Mouse (Mus musculus) liver, embryonic 11.5 days (tissue): ENCODE data around the gene Cmtm4. TPM values are rescaled to one million over a fixed set of nuclear protein-coding genes. Genes with fewer than 3 reads are reported as not detected.

Experiments used
- ATAC-seq: fragments of 200-750 bp; cut with Nextera tagmentation; replicated peaks from 2 replicates; pipeline ENCODE4 v1.8.0; 2017; ENCODE audit warnings: moderate number of reproducible peaks, mild to moderate bottlenecking, moderate TSS enrichment, moderate library complexity; ENCODE audit not compliant: low FRiP score
- DNase-seq: peaks from one replicate; pipeline ENCODE4 v3.0.0-alpha.2; 2017; ENCODE audit warnings: low spot score
- H3K27ac ChIP-seq: fragments of 300-500 bp; sonication (generic); 2 replicates; pipeline ENCODE4 v1.5.1; 2014; ENCODE audit warnings: mild to moderate bottlenecking, low read depth, low read length, control low read depth
- H3K27me3 ChIP-seq: fragments of 300-500 bp; sonication (generic); replicated peaks from 2 replicates; pipeline ENCODE4 v1.6.1; 2014; ENCODE audit warnings: low read length, mixed read lengths; ENCODE audit not compliant: control insufficient read depth, insufficient read depth
- H3K36me3 ChIP-seq: fragments of 300-500 bp; sonication (generic); 2 replicates; pipeline ENCODE4 v1.6.1; 2014; ENCODE audit warnings: mild to moderate bottlenecking, low read length, moderate library complexity, mixed read lengths; ENCODE audit not compliant: control insufficient read depth, insufficient read depth
- H3K4me1 ChIP-seq: fragments of 300-500 bp; sonication (generic); replicated peaks from 2 replicates; pipeline ENCODE4 v1.6.1; 2014; ENCODE audit warnings: low read length, mixed read lengths; ENCODE audit not compliant: control insufficient read depth, insufficient read depth
- H3K4me2 ChIP-seq: fragments of 300-500 bp; sonication (generic); 2 replicates; pipeline ENCODE4 v1.6.1; 2014; ENCODE audit warnings: mild to moderate bottlenecking, control low read depth, moderate library complexity
- H3K4me3 ChIP-seq: fragments of 300-500 bp; sonication (generic); 2 replicates; pipeline ENCODE4 v1.5.1; 2014; ENCODE audit warnings: low read depth, low read length, control low read depth
- H3K9ac ChIP-seq: fragments of 300-500 bp; sonication (generic); 2 replicates; pipeline ENCODE4 v1.6.1; 2014; ENCODE audit warnings: low read depth, low read length, control low read depth
- H3K9me3 ChIP-seq: fragments of 300-500 bp; sonication (generic); 2 replicates; pipeline ENCODE4 v1.6.1; 2016; ENCODE audit warnings: low read length, inconsistent platforms, mixed read lengths; ENCODE audit not compliant: control insufficient read depth
- WGBS: fragments of 180-500 bp; shearing (Covaris S2); extraction: QIAGEN DNeasy Blood & Tissue Kit; methylation state at CpG from one replicate; pipeline ENCODE4 v1.1.7; 2014; 5-methylcytosine and 5-hydroxymethylcytosine counted together
- polyA plus RNA-seq: library from polyadenylated mRNA; unstranded; fragments of >200 nt; fragmentation: Nextera tagmentation; extraction: Ambion mirVana; gene quantifications from 2 replicates; pipeline ENCODE4 v1.2.1, GENCODE M21; 2014

Cmtm4 gene
- polyA plus RNA-seq, 1 experiment from 2014 or later: 1.3 TPM

DNA sequence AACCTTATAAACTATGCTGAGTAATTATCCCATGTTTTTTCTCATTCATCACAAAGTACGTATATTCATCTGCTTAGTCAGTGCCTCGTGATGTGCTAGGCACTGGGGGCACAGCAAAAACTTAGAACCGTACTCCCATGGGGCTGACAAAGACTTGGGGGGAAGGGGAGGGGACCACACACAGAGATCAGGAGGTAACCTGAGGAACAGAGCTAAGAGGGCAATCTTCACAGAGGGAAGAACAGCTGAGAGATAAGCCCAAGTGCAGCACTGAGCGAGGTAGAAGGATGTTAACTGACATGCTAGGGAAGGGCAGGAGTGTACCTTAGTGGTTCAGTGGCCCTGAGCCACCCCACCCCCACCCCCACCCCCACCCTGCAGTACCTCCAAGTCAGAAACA is 8.9 kb downstream of the Cmtm4 start:
- peaks cover 5% of the 10 kb centered on the region for H3K4me1 ChIP-seq
- DNase-seq: no peak

DNA sequence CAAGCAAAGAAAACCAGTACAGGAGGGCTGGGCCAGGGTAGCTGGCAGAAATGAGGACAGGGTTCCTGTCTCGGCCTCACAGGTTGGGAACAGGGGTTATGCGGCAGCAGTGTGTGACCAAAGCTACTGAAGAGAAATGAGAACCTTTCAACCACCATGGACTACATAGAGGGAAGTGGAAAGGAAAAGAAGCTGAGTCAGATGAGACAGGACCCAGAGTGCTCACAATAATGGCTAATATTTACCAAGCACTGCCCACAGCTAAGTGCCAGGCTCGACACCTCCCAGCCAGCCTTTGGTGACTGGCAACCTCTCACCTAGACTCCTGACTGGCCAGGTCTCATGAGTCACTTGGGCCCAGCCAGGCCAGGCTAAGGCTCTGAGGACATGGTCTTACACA is 11.6 kb downstream of the Cmtm4 start:
- ATAC-seq: no peak
- 72% methylated on average over 3 of the region's 3 CpGs for WGBS

More for the DNA sequence above, 8.9 kb downstream of the Cmtm4 start:
- no peak overlapping the region for H3K4me3 ChIP-seq
- 43% methylated on average over 4 of the region's 4 CpGs for WGBS
- H3K9ac ChIP-seq: no peak overlapping the region
- H3K36me3 ChIP-seq: no peaks in the 10 kb centered on the region
- no peak for ATAC-seq
- no peaks in the 10 kb centered on the region for H3K27me3 ChIP-seq
- H3K27ac ChIP-seq: no peak overlapping the region
- no peak overlapping the region for H3K4me2 ChIP-seq
- H3K9me3 ChIP-seq: no peaks in the 10 kb centered on the region

DNA sequence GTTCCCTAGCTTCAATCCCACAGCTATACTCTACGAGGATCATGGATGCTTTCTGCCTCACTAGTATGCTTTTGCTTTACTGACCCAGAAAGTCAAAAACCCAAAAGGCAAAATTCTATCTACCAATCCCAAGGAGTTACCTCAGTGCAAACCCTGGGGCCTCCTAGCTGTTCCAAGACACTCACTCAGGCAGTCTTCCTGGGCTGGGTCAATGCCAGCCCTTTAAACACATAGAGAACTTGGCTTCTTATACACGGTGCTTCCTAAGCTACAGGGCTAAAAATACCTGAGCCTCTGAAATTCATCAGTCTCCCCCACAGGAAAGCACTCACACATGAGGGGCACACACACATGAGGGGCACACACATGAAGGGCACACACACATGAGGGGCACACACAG is 12.3 kb downstream of the Cmtm4 start:
- H3K9me3 ChIP-seq: no peaks in the 10 kb centered on the region
- DNase-seq: no peak
- 75% methylated on average over 2 of the region's 2 CpGs for WGBS
- H3K4me2 ChIP-seq: no peak overlapping the region
- ATAC-seq: no peak
- no peak overlapping the region for H3K9ac ChIP-seq
- no peak overlapping the region for H3K27ac ChIP-seq
- H3K36me3 ChIP-seq: no peaks in the 10 kb centered on the region
- peaks cover 5% of the 10 kb centered on the region for H3K4me1 ChIP-seq
- H3K27me3 ChIP-seq: no peaks in the 10 kb centered on the region
- H3K4me3 ChIP-seq: no peak overlapping the region

More for the DNA sequence above, 11.6 kb downstream of the Cmtm4 start:
- DNase-seq: no peak
- H3K4me1 ChIP-seq: peaks cover 5% of the 10 kb centered on the region
- H3K9me3 ChIP-seq: no peaks in the 10 kb centered on the region
- H3K27ac ChIP-seq: no peak overlapping the region
- H3K36me3 ChIP-seq: no peaks in the 10 kb centered on the region
- no peak overlapping the region for H3K4me2 ChIP-seq
- H3K9ac ChIP-seq: no peak overlapping the region
- H3K4me3 ChIP-seq: no peak overlapping the region
- no peaks in the 10 kb centered on the region for H3K27me3 ChIP-seq

DNA sequence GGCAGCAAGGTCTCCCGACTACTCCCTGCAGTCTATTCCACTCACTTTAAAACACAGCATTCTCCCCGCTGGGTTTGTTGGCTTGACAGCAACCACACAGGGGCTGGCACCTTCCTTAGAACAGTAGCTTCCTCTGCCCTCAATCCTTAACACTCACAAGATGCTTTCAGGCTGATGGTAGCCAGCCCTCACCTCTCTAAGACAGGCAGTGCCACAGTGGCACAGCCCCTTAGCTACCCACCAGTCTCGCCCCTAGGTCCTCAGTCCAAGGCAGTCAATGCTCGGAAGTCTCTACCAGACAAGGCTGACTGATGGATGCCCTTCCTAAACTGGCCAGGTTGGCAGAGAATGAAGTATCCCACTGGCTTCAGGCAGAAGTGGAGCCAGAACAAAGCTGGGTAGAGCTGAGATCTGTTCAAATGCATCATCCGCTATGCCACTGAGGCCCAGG is 14.6 kb downstream of the Cmtm4 start:
- no peak overlapping the region for H3K9ac ChIP-seq
- no peaks in the 10 kb centered on the region for H3K9me3 ChIP-seq
- no peak overlapping the region for H3K4me2 ChIP-seq
- H3K27me3 ChIP-seq: no peaks in the 10 kb centered on the region
- 81% methylated on average over 5 of the region's 5 CpGs for WGBS
- no peak overlapping the region for H3K4me3 ChIP-seq
- ATAC-seq: no peak
- H3K27ac ChIP-seq: no peak overlapping the region
- H3K36me3 ChIP-seq: no peaks in the 10 kb centered on the region
- no peaks in the 10 kb centered on the region for H3K4me1 ChIP-seq
- DNase-seq: no peak

DNA sequence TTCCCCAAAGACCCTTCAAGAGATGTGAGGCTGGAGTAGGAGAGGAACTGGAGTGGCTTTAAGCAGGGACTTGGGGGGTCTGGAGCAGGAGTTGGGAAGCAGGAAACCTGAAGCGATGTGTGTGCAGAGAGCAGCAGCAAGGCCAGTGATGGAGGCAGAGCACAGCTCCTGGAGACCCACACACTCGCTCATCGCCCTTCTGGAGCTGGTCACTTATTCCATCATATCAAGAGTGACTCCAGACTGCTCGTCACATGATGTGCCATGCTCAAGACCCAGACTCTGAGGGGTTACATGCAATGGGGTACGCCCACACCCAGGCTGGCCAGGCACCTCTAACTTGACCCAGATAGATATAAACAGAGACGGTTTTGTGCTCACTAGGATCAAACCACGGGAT is 15.3 kb downstream of the Cmtm4 start:
- no peaks in the 10 kb centered on the region for H3K36me3 ChIP-seq
- WGBS: 77% methylated on average over 7 of the region's 7 CpGs
- H3K4me2 ChIP-seq: no peak overlapping the region
- no peak overlapping the region for H3K27ac ChIP-seq
- ATAC-seq (no peak), DNase-seq (no peak)
- no peak overlapping the region for H3K9ac ChIP-seq
- no peaks in the 10 kb centered on the region for H3K9me3 ChIP-seq
- H3K4me1 ChIP-seq: no peaks in the 10 kb centered on the region
- H3K27me3 ChIP-seq: no peaks in the 10 kb centered on the region
- no peak overlapping the region for H3K4me3 ChIP-seq

DNA sequence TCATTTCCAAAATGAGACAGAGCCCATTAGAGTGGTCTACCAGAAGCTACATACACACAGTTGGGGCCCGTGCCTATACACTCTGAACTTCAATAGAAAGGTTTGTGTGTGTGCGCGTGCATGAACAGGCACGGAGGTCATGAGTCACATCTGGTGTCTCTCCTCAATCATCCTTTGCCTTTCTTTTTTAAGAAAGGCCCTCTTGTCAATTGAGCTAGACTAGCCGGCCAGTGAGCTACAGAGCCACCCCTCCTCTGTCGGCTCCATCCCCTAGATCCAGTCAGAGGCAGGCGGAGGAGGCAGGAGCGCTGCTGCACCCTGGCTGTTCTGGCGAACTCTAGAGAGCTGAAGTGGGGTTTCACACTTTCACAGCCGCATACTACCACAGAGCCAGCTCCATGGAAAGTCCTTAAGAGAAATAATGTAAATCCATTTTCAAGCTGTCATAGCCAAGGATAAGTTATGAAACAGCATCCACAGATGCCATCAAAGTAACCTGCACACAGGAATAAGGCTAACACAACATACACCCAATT is 16.2 kb downstream of the Cmtm4 start:
- Histone ChIP-seq H3K27me3 (no peaks in the 10 kb centered on the region), H3K4me1 (no peaks in the 10 kb centered on the region), H3K36me3 (no peaks in the 10 kb centered on the region), H3K4me3 (no peak overlapping the region), H3K9me3 (no peaks in the 10 kb centered on the region), H3K4me2 (no peak overlapping the region), H3K27ac (no peak overlapping the region), H3K9ac (no peak overlapping the region)
- DNase-seq (no peak), ATAC-seq (no peak)
- WGBS: 74% methylated on average over 10 of the region's 10 CpGs

DNA sequence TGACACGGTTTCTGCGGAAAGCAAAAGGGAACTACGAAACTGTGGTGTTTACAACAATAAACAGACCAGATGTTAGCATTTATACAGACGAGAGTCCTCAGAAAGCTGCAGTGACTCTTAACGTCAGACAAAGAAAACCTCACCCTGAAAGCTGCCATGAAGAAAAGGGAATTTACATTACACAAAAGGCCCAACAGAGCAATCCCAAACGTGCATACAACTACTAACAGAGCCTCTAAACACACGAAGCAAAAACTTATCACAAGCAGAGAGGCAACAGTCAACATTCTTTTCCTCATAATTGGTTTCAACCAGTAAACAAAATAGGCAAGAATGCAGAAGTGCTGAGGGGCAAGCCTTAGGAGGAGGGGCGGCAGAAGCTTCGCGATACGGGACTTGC is 18.9 kb downstream of the Cmtm4 start:
- H3K36me3 ChIP-seq: no peaks in the 10 kb centered on the region
- 71% methylated on average over 11 of the region's 11 CpGs for WGBS
- H3K27me3 ChIP-seq: no peaks in the 10 kb centered on the region
- ATAC-seq (no peak), DNase-seq (no peak)
- H3K27ac ChIP-seq: no peak overlapping the region
- H3K9me3 ChIP-seq: no peaks in the 10 kb centered on the region
- no peak overlapping the region for H3K4me3 ChIP-seq
- no peaks in the 10 kb centered on the region for H3K4me1 ChIP-seq
- no peak overlapping the region for H3K9ac ChIP-seq
- H3K4me2 ChIP-seq: no peak overlapping the region

DNA sequence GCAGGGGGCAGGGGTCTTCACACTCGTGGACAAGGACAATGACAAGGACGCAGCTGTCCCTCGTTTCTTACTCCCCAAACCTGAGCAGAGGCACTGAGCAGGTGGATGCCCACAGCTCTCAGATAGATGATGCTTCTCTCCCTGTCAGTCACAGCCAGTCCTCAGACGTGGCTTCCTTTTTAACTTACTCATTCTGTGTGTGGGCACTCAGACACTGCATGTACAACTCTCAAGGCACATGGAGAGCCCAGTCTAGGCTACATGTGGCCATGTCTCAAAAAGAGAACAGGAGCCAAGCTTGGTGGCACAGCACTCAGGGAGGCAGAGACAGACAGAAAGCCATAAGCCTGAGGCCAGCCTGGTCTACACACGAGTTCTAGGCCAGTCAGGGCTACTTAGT is 19.6 kb downstream of the Cmtm4 start:
- H3K36me3 ChIP-seq: no peaks in the 10 kb centered on the region
- H3K27ac ChIP-seq: no peak overlapping the region
- DNase-seq (no peak), ATAC-seq (no peak)
- H3K27me3 ChIP-seq: no peaks in the 10 kb centered on the region
- H3K4me3 ChIP-seq: no peak overlapping the region
- H3K4me2 ChIP-seq: no peak overlapping the region
- H3K4me1 ChIP-seq: no peaks in the 10 kb centered on the region
- H3K9me3 ChIP-seq: no peaks in the 10 kb centered on the region
- 76% methylated on average over 5 of the region's 5 CpGs for WGBS
- no peak overlapping the region for H3K9ac ChIP-seq
